Mouse (Mus musculus): Measurements from ENCODE around the gene Plxna4. TPM values are rescaled to one million over a fixed set of nuclear protein-coding genes. Genes with fewer than 3 reads are reported as not detected.

Plxna4 gene
- total RNA-seq, 2 experiments from 2014 or later = 14.5 to 16.0 TPM

- DNase-seq = peak; percentile 26 to 55
- intact Hi-C loops (cut with DNase I) = no loop called here
These were observed 384.6 kb downstream of the Plxna4 start for GRCm38 (mm10) chr6:32203389-32203788.

GRCm38 (mm10) chr6:32202664-32203192 is 385.3 kb downstream of the Plxna4 start:
- DNase-seq = no peak
- intact Hi-C loops (cut with DNase I) = no loop called here

GRCm38 (mm10) chr6:32201506-32201905 is 386.5 kb downstream of the Plxna4 start:
- intact Hi-C loops (cut with DNase I) = no loop called here
- DNase-seq = no peak

DNA sequence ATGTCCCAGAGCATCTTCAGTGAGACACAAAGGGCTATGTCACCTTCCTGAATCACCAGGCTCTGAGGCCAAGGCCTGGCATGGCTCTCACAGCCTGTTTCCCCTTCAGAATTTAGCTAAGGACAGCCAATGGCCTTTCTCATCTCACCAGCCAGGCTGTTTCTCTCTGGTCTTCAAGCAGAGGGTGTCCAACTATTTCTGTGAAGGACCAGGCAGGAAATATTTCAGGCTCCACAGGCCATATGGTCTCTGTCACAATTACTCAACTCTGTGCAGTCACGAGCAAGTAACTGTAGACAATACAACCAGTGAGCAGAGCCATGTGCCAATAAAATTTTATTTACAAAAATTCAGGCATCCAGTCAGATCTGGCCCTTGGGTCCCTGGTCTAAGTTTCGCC is 388.4 kb downstream of the Plxna4 start:
- DNase-seq = peak; percentile 11 to 14
- intact Hi-C loops (cut with DNase I) = no loop called here

GRCm38 (mm10) chr6:32196913-32197312 is 391.1 kb downstream of the Plxna4 start:
- no peak for DNase-seq
- intact Hi-C loops (cut with DNase I) = no loop called here

- no peak for DNase-seq
- intact Hi-C loops (cut with DNase I) = no loop called here
These were observed 394.9 kb downstream of the Plxna4 start for GRCm38 (mm10) chr6:32193046-32193445.

- intact Hi-C loops (cut with DNase I) = no loop called here
- DNase-seq = no peak
These were observed 403.5 kb downstream of the Plxna4 start for GRCm38 (mm10) chr6:32184402-32184985.

DNA sequence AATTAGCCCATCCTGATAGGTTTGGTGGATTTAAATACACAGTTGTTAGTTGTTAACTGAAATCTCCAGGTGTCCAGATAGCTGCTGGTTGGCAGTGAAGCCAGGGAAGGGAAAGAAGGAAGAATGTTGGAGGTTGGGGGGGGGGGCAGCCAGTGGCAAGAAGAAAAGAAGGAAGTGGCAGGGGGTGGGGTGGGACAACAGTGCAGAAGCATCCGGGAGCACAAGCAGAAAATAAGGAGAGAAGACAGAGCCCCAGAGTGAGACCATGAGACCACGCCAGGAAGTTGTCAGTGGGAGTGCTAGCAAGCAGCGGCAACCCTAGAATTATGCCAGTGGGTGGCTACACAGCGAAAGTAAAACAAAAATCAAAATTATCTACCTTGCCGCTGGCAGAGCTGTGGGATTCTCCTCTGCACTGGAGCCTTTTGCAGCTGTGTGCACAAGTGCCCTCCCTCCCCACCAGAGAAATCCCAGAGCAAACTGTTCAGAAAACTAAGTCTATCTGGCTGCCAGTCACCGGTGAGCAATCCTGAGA is 404.3 kb downstream of the Plxna4 start:
- intact Hi-C loops (cut with DNase I) = no loop called here
- no peak for DNase-seq

DNA sequence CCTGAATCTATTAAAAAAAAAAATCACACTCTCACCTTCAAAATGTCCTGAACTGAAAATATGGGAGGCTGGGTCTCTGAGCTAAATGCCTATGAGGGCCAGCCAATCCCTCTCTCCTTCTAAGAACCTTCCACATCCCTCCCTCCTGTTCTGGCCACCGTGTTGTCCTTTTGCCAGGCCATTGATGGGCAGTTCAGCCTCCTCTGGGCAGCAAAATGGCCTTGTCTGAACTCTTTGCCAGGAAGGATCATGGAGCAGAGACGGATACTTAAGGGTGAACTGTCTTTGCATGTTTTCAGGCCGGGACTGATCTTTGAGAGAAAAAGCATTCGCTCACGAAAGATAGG is 408.0 kb downstream of the Plxna4 start:
- intact Hi-C loops (cut with DNase I) = no loop called here
- no peak for DNase-seq

- peak; percentile 20 to 28 for DNase-seq
- intact Hi-C loops (cut with DNase I) = no loop called here
These were observed 408.5 kb downstream of the Plxna4 start for GRCm38 (mm10) chr6:32179346-32180011.

- intact Hi-C loops (cut with DNase I) = no loop called here
- no peak for DNase-seq
These were observed 410.1 kb downstream of the Plxna4 start for GRCm38 (mm10) chr6:32177905-32178304.

- peak; percentile 5 to 44 for DNase-seq
- intact Hi-C loops (cut with DNase I) = no loop called here
These were observed 420.3 kb downstream of the Plxna4 start for GRCm38 (mm10) chr6:32167725-32168124.

DNA sequence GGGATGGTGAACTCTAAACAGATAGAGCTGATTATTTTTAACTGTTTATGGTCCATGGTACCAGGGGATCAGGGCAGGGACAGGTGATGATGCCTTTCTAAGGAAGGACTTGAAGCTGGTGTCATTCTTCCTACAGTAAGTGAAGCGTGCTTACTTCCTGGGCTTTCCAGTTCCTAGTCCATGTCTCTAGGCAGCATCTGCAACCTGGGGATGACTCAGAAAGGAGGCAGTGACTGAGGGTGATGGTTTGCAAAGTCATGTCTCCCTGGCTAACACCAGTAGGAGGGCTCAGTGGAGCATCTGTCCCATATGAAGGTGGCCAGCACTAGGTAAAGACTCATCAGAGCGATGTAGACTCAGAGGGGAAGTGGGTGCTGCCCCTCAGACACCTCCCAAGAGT is 427.6 kb downstream of the Plxna4 start:
- DNase-seq = no peak
- intact Hi-C loops (cut with DNase I) = no loop called here

DNA sequence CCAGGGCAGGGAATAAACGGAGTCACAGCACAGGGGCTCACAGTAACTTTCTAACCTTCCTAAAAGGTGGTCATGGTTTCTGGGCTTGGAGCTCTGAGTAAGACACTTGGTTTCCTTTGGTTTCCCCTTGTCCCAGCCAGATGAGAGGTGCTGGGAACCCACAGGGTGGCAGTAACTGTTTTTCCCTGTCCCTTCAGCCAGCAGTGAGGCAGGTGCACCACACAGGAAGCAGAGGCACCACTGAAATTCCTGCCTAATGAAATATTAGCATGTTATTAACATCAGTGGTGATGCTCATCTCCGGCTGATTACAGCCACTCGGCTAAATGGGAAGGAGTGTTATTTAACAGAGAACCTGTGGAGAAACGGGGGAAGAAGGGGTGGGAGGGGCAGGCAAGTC is 428.1 kb downstream of the Plxna4 start:
- intact Hi-C loops (cut with DNase I) = no loop called here
- no peak for DNase-seq

- no peak for DNase-seq
- intact Hi-C loops (cut with DNase I) = no loop called here
These were observed 429.6 kb downstream of the Plxna4 start for GRCm38 (mm10) chr6:32158347-32158746.

GRCm38 (mm10) chr6:32153170-32153569 is 434.8 kb downstream of the Plxna4 start:
- DNase-seq = no peak
- intact Hi-C loops (cut with DNase I) = no loop called here

GRCm38 (mm10) chr6:32150836-32151235 is 437.2 kb downstream of the Plxna4 start:
- intact Hi-C loops (cut with DNase I) = no loop called here
- no peak for DNase-seq

- no peak for DNase-seq
- intact Hi-C loops (cut with DNase I) = no loop called here
These were observed 443.2 kb downstream of the Plxna4 start for GRCm38 (mm10) chr6:32144771-32145170.

DNA sequence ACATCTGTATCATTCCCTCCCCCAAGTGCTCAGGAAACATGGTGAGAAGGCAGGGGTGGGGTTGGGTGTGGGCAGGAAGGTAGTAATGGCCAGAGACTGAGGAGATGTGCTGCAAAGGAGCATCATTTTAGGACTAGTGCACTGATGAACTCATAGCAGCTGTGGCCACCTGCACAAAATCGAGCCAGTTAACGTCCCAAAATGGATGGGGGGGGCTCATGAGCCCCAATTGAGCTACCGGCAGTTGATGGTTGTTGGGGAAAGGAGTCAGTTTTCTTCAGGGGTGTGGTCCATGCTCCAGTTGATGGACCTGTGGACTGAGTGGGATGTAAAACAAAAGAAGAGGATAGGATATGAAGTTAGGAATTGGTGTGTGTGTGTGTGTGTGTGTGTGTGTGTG is 448.5 kb downstream of the Plxna4 start:
- intact Hi-C loops (cut with DNase I) = no loop called here
- no peak for DNase-seq

- intact Hi-C loops (cut with DNase I) = no loop called here
- no peak for DNase-seq
These were observed 461.1 kb downstream of the Plxna4 start for GRCm38 (mm10) chr6:32126914-32127313.

DNA sequence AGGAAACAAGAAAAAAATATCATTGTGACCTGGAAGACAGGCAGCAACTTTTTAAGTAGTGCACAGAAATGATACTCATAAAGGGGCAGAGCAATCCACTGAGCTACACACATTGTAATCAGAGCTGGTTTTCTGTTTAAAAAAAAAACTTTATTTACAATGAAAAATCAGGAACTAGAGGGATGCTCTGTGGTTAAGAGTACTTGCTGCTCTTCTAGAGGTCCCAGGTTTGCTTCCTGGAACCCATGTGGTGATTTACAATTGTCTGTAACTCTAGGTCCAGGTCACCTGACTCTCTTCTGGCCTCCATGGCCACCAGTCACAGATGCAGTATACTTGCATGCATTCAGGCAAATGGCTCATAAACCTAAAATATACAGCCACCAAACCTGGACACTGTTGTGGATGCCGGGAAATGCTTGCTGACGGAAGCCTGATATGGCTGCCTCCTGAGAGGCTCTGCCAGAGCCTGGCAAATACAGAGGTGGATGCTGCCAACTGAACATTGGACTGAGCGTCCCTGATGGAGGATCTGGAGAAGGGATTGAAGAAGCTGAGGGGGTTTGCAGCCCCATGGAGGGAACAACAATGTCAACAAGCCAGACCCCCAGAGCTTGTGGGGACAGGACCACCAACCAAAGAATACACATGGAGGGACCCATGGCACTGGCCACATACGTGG is 465.3 kb downstream of the Plxna4 start:
- intact Hi-C loops (cut with DNase I) = no loop called here
- no peak for DNase-seq

- DNase-seq = no peak
These were observed 467.1 kb downstream of the Plxna4 start for GRCm38 (mm10) chr6:32120931-32121330.

More at GRCm38 (mm10) chr6:32120931-32121330, 467.1 kb downstream of the Plxna4 start:
- intact Hi-C loops (cut with DNase I) = no loop called here
